Mouse (Mus musculus) liver, embryonic 15.5 days (tissue): ENCODE data around the gene Rdh5. TPM values are rescaled to one million over a fixed set of nuclear protein-coding genes. Genes with fewer than 3 reads are reported as not detected.
A peak's percentile ranks its signal among the peaks of the same experiment; 100 is the strongest.

Experiments
- ATAC-seq: fragments of 200-750 bp; cut with Nextera tagmentation; 2 replicates; pipeline ENCODE4 v1.8.0; 2017; ENCODE audit warnings: moderate number of reproducible peaks, mild to moderate bottlenecking, moderate library complexity; ENCODE audit not compliant: insufficient read depth
- H3K27ac ChIP-seq: fragments of 300-500 bp; sonication (generic); replicated peaks from 2 replicates; pipeline ENCODE4 v1.5.1; 2015; ENCODE audit warnings: mild to moderate bottlenecking, inconsistent platforms
- H3K27me3 ChIP-seq: fragments of 300-500 bp; sonication (generic); 2 replicates; pipeline ENCODE4 v1.6.1; 2015; ENCODE audit warnings: mild to moderate bottlenecking, inconsistent platforms
- H3K36me3 ChIP-seq: fragments of 300-500 bp; sonication (generic); replicated peaks from 2 replicates; pipeline ENCODE4 v1.6.1; 2015; ENCODE audit warnings: moderate library complexity, mild to moderate bottlenecking, inconsistent platforms
- H3K4me1 ChIP-seq: fragments of 300-500 bp; sonication (generic); replicated peaks from 2 replicates; pipeline ENCODE4 v1.6.1; 2015; ENCODE audit warnings: inconsistent platforms
- H3K4me2 ChIP-seq: fragments of 300-500 bp; sonication (generic); 2 replicates; pipeline ENCODE4 v1.6.1; 2015; ENCODE audit warnings: moderate library complexity, mild to moderate bottlenecking, inconsistent platforms
- H3K4me3 ChIP-seq: fragments of 300-500 bp; sonication (generic); replicated peaks from 2 replicates; pipeline ENCODE4 v1.5.1; 2015; ENCODE audit warnings: mild to moderate bottlenecking, inconsistent platforms
- H3K9ac ChIP-seq: fragments of 300-500 bp; sonication (generic); 2 replicates; pipeline ENCODE4 v1.6.1; 2015; ENCODE audit warnings: moderate library complexity, mild to moderate bottlenecking, inconsistent platforms
- H3K9me3 ChIP-seq: fragments of 300-500 bp; sonication (generic); replicated peaks from 2 replicates; pipeline ENCODE4 v1.6.1; 2016; ENCODE audit warnings: inconsistent platforms
- WGBS: fragments of 180-500 bp; shearing (Covaris S2); methylation state at CpG from one replicate; pipeline ENCODE4 v1.1.7; 2015; ENCODE audit warnings: mixed read lengths; ENCODE audit not compliant: insufficient replicate concordance; 5-methylcytosine and 5-hydroxymethylcytosine counted together
- polyA plus RNA-seq: library from polyadenylated mRNA; unstranded; fragments of >200 nt; fragmentation: Nextera tagmentation; extraction: Ambion mirVana; gene quantifications from 2 replicates; pipeline ENCODE4 v1.2.1, GENCODE M21; 2015

Rdh5 gene
- polyA plus RNA-seq, 1 experiment from 2014 or later: 18.4 TPM

DNA sequence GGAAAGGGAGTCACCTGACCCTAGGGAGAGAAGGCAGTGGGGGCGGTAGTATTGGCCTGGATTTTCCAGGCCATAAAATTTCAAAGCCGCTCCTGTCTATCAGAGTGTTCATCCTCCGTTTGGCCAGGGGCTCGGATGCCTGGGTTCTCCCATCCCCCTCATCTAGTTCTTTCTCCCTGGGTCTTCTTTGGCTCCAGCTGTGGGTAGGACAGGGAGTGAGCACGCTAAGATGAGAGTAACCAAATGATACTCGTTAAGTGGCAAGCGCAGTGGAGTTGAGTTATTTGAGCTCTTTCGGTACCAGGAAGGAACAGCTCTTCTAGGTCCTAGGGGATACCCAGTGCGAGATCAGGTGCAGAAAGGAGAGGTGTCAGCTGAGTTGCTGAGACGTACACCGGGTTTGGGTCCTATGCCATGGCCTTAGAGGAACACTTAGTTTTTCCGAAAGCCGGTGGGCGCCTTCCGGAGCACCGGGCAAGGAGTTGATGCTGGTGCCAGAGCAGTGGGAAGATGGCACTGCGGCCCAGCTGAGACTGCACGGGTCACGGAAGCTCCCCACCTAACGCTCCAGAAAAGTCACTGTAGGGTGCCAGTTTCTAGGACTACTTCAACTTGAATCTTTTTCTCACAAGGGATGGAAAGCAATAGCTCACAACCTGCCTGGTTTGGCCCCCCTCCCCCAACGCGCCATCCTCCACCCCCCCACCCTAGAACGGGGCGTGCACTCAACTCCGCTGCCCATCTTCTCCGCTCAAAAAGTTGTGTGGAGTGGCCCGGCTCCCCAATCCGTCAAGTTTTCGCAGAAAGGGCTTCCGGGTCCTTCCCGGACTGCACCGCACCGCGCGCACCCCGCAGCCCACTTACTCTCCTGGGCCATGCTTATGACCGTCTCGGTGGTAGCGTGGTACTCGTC, 32.0 kb downstream of the Rdh5 start:
- Histone ChIP-seq H3K9ac (no peak overlapping the region; the same call in 1 of the 2 replicates), H3K36me3 (no peaks in the 10 kb centered on the region), H3K27ac (no peak overlapping the region), H3K27me3 (peaks cover 84% of the 10 kb centered on the region), H3K4me3 (peak overlapping the region; percentile 55), H3K9me3 (no peaks in the 10 kb centered on the region), H3K4me2 (peak overlapping the region; percentile 74), H3K4me1 (peaks cover 29% of the 10 kb centered on the region)
- 2% methylated on average over 40 of the region's 40 CpGs for WGBS
- no peak for ATAC-seq

DNA sequence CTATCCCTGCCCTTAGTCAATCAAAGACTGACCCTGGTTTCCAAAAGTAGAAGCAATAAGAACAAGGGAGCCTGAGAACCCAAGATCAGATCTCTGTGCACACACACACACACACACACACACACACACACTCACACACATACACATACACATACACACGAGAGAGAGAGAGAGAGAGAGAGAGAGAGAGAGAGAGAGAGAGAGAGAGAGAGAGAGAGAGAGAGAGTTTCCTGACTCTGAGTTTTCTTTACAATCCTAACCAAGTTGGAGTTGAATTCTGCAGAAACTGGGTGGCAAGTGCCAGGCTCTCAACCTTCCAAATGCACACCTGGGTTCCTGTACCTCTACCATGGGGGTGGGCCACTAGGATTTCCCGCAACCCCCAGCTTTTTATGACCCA, 32.8 kb downstream of the Rdh5 start:
- Histone ChIP-seq H3K27me3 (peaks cover 76% of the 10 kb centered on the region), H3K9ac (no peak overlapping the region), H3K36me3 (no peaks in the 10 kb centered on the region), H3K4me1 (peaks cover 33% of the 10 kb centered on the region), H3K4me2 (peak overlapping the region; percentile 74; the same call in 1 of the 2 replicates), H3K27ac (no peak overlapping the region), H3K4me3 (no peak overlapping the region), H3K9me3 (no peaks in the 10 kb centered on the region)
- WGBS: 34% methylated on average over 2 of the region's 2 CpGs
- no peak for ATAC-seq

DNA sequence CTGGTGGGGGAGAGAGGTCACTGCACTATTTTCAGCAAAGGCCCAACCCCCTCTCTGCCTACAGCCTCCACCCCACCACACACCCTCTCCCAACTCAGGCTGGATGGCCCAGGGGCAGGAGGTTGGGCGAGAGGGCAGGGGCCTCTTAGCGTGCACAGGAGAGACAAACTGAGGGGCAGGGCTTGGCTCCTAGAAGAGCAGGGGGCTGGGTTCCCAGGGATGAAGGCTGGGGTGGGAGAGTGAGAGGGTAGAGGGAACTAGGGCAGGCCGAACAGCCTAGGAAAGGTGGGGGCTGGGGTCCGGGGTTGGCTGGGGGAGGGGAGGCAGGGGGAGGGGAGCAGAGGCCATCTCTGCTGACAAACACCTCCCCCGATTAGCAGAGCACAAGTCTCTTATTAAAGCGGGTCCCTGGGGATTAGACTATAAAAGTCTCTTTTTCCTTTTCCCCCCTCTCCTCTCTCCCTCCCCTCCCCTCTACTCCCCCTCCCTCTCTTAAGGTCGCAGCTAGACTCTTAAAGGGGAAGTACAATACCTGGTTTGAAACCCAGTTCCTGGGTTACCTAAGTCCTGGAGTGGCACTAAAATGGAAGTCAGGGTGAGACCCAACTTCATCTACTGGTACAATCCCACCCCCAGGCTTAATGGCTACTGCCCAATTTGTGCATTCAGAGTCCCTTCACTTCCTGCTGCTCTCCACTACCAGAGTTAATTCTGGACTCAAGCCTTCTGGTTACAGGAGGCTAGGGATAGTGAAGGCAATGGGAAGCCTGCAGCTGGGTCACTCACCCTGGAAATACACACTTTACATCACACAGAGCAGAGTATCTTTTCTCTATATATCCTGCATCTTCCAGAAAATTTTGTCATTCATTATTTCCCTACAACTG, 33.5 kb downstream of the Rdh5 start:
- 6% methylated on average over 7 of the region's 7 CpGs for WGBS
- Histone ChIP-seq H3K9me3 (no peaks in the 10 kb centered on the region), H3K4me2 (peak overlapping the region; percentile 43), H3K36me3 (no peaks in the 10 kb centered on the region), H3K4me1 (peaks cover 33% of the 10 kb centered on the region), H3K27ac (no peak overlapping the region), H3K4me3 (peak overlapping the region; percentile 8; the same call in 1 of the 2 replicates), H3K9ac (no peak overlapping the region), H3K27me3 (peaks cover 70% of the 10 kb centered on the region)
- peak; percentile 52 for ATAC-seq

DNA sequence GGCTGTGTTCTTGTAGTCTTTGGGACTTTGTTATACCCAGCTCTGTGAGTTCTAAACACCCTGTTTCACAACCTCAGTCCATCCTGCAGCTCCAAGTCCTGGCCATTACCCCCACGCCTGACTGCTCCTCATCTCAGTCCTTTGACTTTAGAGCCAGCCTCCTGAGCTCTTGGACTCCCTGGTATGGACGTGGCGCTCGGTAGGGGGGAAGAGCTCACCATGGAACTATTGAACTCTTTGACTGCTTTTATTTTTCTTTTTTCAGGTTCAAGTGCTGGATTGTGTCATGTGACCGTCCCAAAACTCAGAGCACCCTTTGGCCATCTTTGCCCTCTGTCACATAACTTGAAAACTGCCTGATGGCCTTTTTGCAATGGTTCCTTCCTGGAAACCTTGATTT, 40.6 kb downstream of the Rdh5 start:
- Histone ChIP-seq H3K4me3 (no peak overlapping the region), H3K36me3 (peaks cover 13% of the 10 kb centered on the region), H3K27ac (no peak overlapping the region), H3K4me1 (peaks cover 6% of the 10 kb centered on the region; the same call in 1 of the 2 replicates), H3K4me2 (no peak overlapping the region), H3K9me3 (no peaks in the 10 kb centered on the region), H3K27me3 (no peaks in the 10 kb centered on the region; the same call in 1 of the 2 replicates), H3K9ac (no peak overlapping the region)
- WGBS: 81% methylated on average over 5 of the region's 5 CpGs
- ATAC-seq: no peak

- ATAC-seq: no peak
- no peak overlapping the region for H3K4me2 ChIP-seq
- H3K36me3 ChIP-seq: peaks cover 39% of the 10 kb centered on the region
- no peak overlapping the region for H3K9ac ChIP-seq
- WGBS: 69% methylated on average over 2 of the region's 2 CpGs
- no peaks in the 10 kb centered on the region for H3K9me3 ChIP-seq
- H3K4me1 ChIP-seq: no peaks in the 10 kb centered on the region
- no peaks in the 10 kb centered on the region for H3K27me3 ChIP-seq
- H3K4me3 ChIP-seq: no peak overlapping the region
- H3K27ac ChIP-seq: no peak overlapping the region
Measured at GRCm38 (mm10) chr10:128878811-128879210, 43.9 kb downstream of the Rdh5 start.

GRCm38 (mm10) chr10:128878291-128878690, 44.4 kb downstream of the Rdh5 start:
- no peaks in the 10 kb centered on the region for H3K27me3 ChIP-seq
- H3K4me2 ChIP-seq: no peak overlapping the region
- H3K27ac ChIP-seq: no peak overlapping the region
- H3K36me3 ChIP-seq: peaks cover 44% of the 10 kb centered on the region
- no peak overlapping the region for H3K4me3 ChIP-seq
- no peak for ATAC-seq
- no peaks in the 10 kb centered on the region for H3K4me1 ChIP-seq
- no peak overlapping the region for H3K9ac ChIP-seq
- no peaks in the 10 kb centered on the region for H3K9me3 ChIP-seq

DNA sequence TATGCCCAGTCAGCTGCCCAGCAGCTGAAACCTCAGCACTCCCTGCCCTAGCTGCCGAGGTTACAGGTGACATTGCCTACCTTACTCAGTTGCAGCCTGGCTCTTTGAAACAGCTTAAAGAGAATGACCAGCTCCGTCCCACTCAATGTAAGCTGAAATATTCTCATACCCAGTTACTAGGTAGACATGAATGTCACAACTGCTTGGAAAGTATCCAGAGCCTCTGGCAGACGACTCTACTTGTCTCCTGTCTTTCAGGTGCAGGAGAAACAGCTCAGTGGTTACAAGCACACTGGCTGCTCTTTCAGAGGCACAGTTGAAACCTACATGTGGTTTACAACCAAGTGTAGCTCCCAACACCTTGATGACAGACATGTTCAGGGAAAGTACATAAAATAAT, 52.3 kb downstream of the Rdh5 start:
- Histone ChIP-seq H3K9ac (no peak overlapping the region), H3K4me2 (no peak overlapping the region), H3K27ac (no peak overlapping the region), H3K9me3 (no peaks in the 10 kb centered on the region), H3K27me3 (no peaks in the 10 kb centered on the region), H3K4me1 (no peaks in the 10 kb centered on the region), H3K4me3 (no peak overlapping the region), H3K36me3 (peaks cover 66% of the 10 kb centered on the region)
- WGBS: 73% methylated on average over 3 of the region's 3 CpGs
- no peak for ATAC-seq

- no peak overlapping the region for H3K4me3 ChIP-seq
- no peaks in the 10 kb centered on the region for H3K9me3 ChIP-seq
- 76% methylated on average over 1 of the region's 1 CpGs for WGBS
- peaks cover 55% of the 10 kb centered on the region for H3K36me3 ChIP-seq
- H3K27ac ChIP-seq: no peak overlapping the region
- no peak overlapping the region for H3K9ac ChIP-seq
- no peak for ATAC-seq
- H3K4me2 ChIP-seq: no peak overlapping the region
- no peaks in the 10 kb centered on the region for H3K4me1 ChIP-seq
- H3K27me3 ChIP-seq: no peaks in the 10 kb centered on the region
Measured at GRCm38 (mm10) chr10:128866518-128866917, 56.2 kb downstream of the Rdh5 start.

DNA sequence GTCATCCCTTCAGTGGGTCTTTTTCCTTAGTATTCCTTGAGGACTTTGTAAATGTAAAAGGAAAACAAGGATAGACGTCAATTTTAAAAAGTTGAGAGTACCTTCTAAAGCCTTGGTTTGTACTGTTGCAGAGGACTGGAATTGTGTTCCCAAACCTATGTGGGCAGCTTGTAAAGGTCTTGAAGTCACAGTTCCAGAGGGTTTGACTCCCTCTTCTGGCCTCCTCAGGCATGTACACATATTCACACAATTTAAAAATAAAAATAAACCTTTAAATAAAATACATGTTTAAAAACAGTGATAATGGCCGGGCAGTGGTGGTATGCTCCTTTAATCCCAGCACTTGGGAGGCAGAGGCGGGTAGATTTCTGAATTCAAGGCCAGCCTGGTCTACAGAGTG, 56.6 kb downstream of the Rdh5 start:
- no peak for ATAC-seq
- H3K36me3 ChIP-seq: peaks cover 55% of the 10 kb centered on the region
- H3K4me2 ChIP-seq: no peak overlapping the region
- no peak overlapping the region for H3K27ac ChIP-seq
- H3K4me1 ChIP-seq: no peaks in the 10 kb centered on the region
- no peak overlapping the region for H3K9ac ChIP-seq
- no peaks in the 10 kb centered on the region for H3K27me3 ChIP-seq
- 75% methylated on average over 3 of the region's 3 CpGs for WGBS
- H3K9me3 ChIP-seq: no peaks in the 10 kb centered on the region
- H3K4me3 ChIP-seq: no peak overlapping the region
